Mouse (Mus musculus): ENCODE data around the gene Sgo2a. TPM values are rescaled to one million over a fixed set of nuclear protein-coding genes. Genes with fewer than 3 reads are reported as not detected.
"Not testable (repeated sequence)": the region's sequence is repeated elsewhere in the genome, so short reads cannot be mapped to it uniquely, and the experiment has no call there.

Gene Sgo2a
- 0.76 and 1.1 TPM in 2 replicates for polyA plus RNA-seq (2012; rRNA removed)

GRCm38 (mm10) chr1:57995432-57996132 lies at the start of gene Sgo2a:
Gene Sgo2a (plus strand): TSS chr1:57995971.
- DNase-seq (ENCODE audit: low spot score) = peak; percentile 63

GRCm38 (mm10) chr1:57947552-57948347 lies 48.0 kb upstream of the Sgo2a start:
- no peak for DNase-seq (ENCODE audit: low spot score)

- no peak for DNase-seq (ENCODE audit: low spot score)
Measured at GRCm38 (mm10) chr1:57949195-57949594, 46.6 kb upstream of the Sgo2a start.

GRCm38 (mm10) chr1:57949716-57950115 lies 46.1 kb upstream of the Sgo2a start:
- DNase-seq (ENCODE audit: low spot score) = no peak

- DNase-seq (ENCODE audit: low spot score) = no peak
Measured at GRCm38 (mm10) chr1:57952509-57952908, 43.3 kb upstream of the Sgo2a start.

GRCm38 (mm10) chr1:57953586-57954375 lies 42.0 kb upstream of the Sgo2a start:
- no peak for DNase-seq (ENCODE audit: low spot score)

- no peak for DNase-seq (ENCODE audit: low spot score)
Measured at GRCm38 (mm10) chr1:57954376-57954765, 41.4 kb upstream of the Sgo2a start.

- DNase-seq (ENCODE audit: low spot score) = no peak
Measured at GRCm38 (mm10) chr1:57955774-57956173, 40.0 kb upstream of the Sgo2a start.

- DNase-seq (ENCODE audit: low spot score) = peak; percentile 96
Measured at GRCm38 (mm10) chr1:57969327-57970271, 26.2 kb upstream of the Sgo2a start.

GRCm38 (mm10) chr1:57971588-57971987 lies 24.2 kb upstream of the Sgo2a start:
- no peak for DNase-seq (ENCODE audit: low spot score)

- no peak for DNase-seq (ENCODE audit: low spot score)
Measured at GRCm38 (mm10) chr1:57976860-57977259, 18.9 kb upstream of the Sgo2a start.

- no peak for DNase-seq (ENCODE audit: low spot score)
Measured at GRCm38 (mm10) chr1:57989052-57989600, 6.6 kb upstream of the Sgo2a start.

- no peak for DNase-seq (ENCODE audit: low spot score)
Measured at GRCm38 (mm10) chr1:57991277-57991676, 4.5 kb upstream of the Sgo2a start.

- no peak for DNase-seq (ENCODE audit: low spot score)
Measured at GRCm38 (mm10) chr1:57996133-57996615, 403 bp downstream of the Sgo2a start.

GRCm38 (mm10) chr1:57998146-57998545 lies 2.4 kb downstream of the Sgo2a start:
- no peak for DNase-seq (ENCODE audit: low spot score)

GRCm38 (mm10) chr1:58006388-58006787 lies 10.6 kb downstream of the Sgo2a start:
- not testable (repeated sequence) for DNase-seq (ENCODE audit: low spot score)

GRCm38 (mm10) chr1:58018856-58019255 lies 23.1 kb downstream of the Sgo2a start, which contains the start of gene Kctd18:
Gene Kctd18 (minus strand): TSS chr1:58018956.
- no peak for DNase-seq (ENCODE audit: low spot score)

- DNase-seq (ENCODE audit: low spot score) = no peak
Measured at GRCm38 (mm10) chr1:58027707-58028106, 31.9 kb downstream of the Sgo2a start.

GRCm38 (mm10) chr1:58029636-58030117 lies 33.9 kb downstream of the Sgo2a start, which contains the start of gene Aox1:
Gene Aox1 (plus strand): TSS chr1:58029931.
- DNase-seq (ENCODE audit: low spot score) = peak; percentile 56

- DNase-seq (ENCODE audit: low spot score) = peak; percentile 47
Measured at GRCm38 (mm10) chr1:58030156-58030871, 34.5 kb downstream of the Sgo2a start.
